Mouse (Mus musculus) adrenal gland, postnatal 14 days (tissue): ENCODE measurements around the gene Gh. TPM values are rescaled to one million over a fixed set of nuclear protein-coding genes. Genes with fewer than 3 reads are reported as not detected.
A peak's percentile ranks its signal among the peaks of the same experiment; 100 is the strongest.
"Not testable (repeated sequence)": the region's sequence is repeated elsewhere in the genome, so short reads cannot be mapped to it uniquely, and the experiment has no call there.

Source experiments
- DNase-seq: peaks from one replicate; pipeline ENCODE4 v3.0.0; 2021; ENCODE audit warnings: mixed read lengths
- long read RNA-seq, 2 experiments: library from polyadenylated mRNA; stranded (forward); transcript quantifications; one replicate each; pipeline ENCODE4 v2.0.0; 2021
- total RNA-seq: library from RNA; stranded (reverse); gene quantifications from 2 replicates; pipeline ENCODE4 v1.2.3, GENCODE M21; 2021

Gene Gh
- total RNA-seq: not detected in 2 replicates
- long read RNA-seq, experiment 1, partial matches to known transcripts: 0 of 1 reads
- long read RNA-seq, experiment 1, other reads (novel, unspliced or antisense): 1 of 1 reads
- long read RNA-seq, experiment 2: 0 reads

GRCm38 (mm10) chr11:106301765-106302164, at the start of gene Gh:
TSS of gene Gh (minus strand) at chr11:106301865.
- no peak for DNase-seq

- no peak for DNase-seq
Observed at GRCm38 (mm10) chr11:106351253-106351652, 49.6 kb upstream of the Gh start.

- DNase-seq: peak; percentile 66
Observed at GRCm38 (mm10) chr11:106350853-106351252, 49.2 kb upstream of the Gh start.

GRCm38 (mm10) chr11:106349772-106350171, 48.1 kb upstream of the Gh start:
- DNase-seq: no peak

- no peak for DNase-seq
Observed at GRCm38 (mm10) chr11:106344910-106345309, 43.2 kb upstream of the Gh start.

GRCm38 (mm10) chr11:106340990-106341520, 39.4 kb upstream of the Gh start:
- DNase-seq: peak; percentile 53

GRCm38 (mm10) chr11:106339323-106339722, 37.7 kb upstream of the Gh start:
- not testable (repeated sequence) for DNase-seq

GRCm38 (mm10) chr11:106338870-106339269, 37.2 kb upstream of the Gh start:
- no peak for DNase-seq

GRCm38 (mm10) chr11:106338029-106338428, 36.4 kb upstream of the Gh start:
- DNase-seq: no peak

GRCm38 (mm10) chr11:106334066-106334465, 32.4 kb upstream of the Gh start:
- DNase-seq: no peak

- no peak for DNase-seq
Observed at GRCm38 (mm10) chr11:106332458-106332857, 30.8 kb upstream of the Gh start.

GRCm38 (mm10) chr11:106329682-106330081, 28.0 kb upstream of the Gh start:
- peak; percentile 60 for DNase-seq

- DNase-seq: no peak
Observed at GRCm38 (mm10) chr11:106329128-106329527, 27.5 kb upstream of the Gh start.

GRCm38 (mm10) chr11:106328521-106328920, 26.9 kb upstream of the Gh start:
- DNase-seq: no peak

- no peak for DNase-seq
Observed at GRCm38 (mm10) chr11:106326475-106326874, 24.8 kb upstream of the Gh start.

GRCm38 (mm10) chr11:106325566-106326206, 24.0 kb upstream of the Gh start:
- DNase-seq: peak; percentile 76

GRCm38 (mm10) chr11:106324858-106325257, 23.2 kb upstream of the Gh start:
- DNase-seq: no peak

- DNase-seq: no peak
Observed at GRCm38 (mm10) chr11:106318406-106319366, 17.0 kb upstream of the Gh start.

GRCm38 (mm10) chr11:106317801-106318200, 16.1 kb upstream of the Gh start:
- no peak for DNase-seq

GRCm38 (mm10) chr11:106316416-106316815, 14.8 kb upstream of the Gh start:
- no peak for DNase-seq

GRCm38 (mm10) chr11:106314333-106314812, 12.7 kb upstream of the Gh start, which contains the start of gene Cd79b:
TSS of gene Cd79b (minus strand) at chr11:106314762.
- DNase-seq: no peak

- no peak for DNase-seq
Observed at GRCm38 (mm10) chr11:106313533-106313932, 11.9 kb upstream of the Gh start.

- DNase-seq: no peak
Observed at GRCm38 (mm10) chr11:106310123-106310522, 8.5 kb upstream of the Gh start.
